Mouse (Mus musculus) ES-E14 (cell line): ENCODE data around the gene Prokr2.
"Not testable (repeated sequence)": the region's sequence is repeated elsewhere in the genome, so short reads cannot be mapped to it uniquely, and the experiment has no call there.

Experiments used
- CHD2 ChIP-seq: IDR thresholded peaks from 2 replicates; pipeline ENCODE4 v1.6.1; 2014; ENCODE audit warnings: mild to moderate bottlenecking, low read depth, low read length, inconsistent platforms
- ZNF384 ChIP-seq: IDR thresholded peaks from 2 replicates; pipeline ENCODE4 v1.6.1; 2012; ENCODE audit warnings: low read depth, low read length, inconsistent platforms

DNA sequence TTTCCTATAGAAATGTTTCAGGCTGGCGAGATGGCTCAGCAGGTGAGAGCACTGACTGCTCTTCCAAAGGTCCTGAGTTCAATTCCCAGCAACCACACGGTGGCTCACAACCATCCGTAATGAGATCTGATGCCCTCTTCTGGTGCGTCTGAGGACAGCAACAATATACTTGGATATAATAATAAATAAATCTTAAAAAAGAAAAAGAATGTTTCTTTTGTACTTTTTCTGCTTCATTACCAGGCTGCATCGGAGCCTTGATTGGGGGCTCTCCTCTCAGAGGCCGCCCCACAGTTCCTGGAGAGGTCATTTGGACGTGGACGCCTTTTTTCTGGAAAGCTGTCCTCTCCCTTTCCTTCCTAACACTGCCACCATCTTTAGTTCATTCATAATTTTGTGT lies 71.2 kb downstream of the Prokr2 start:
- TF ChIP-seq ZNF384, CHD2: not testable (repeated sequence)
